Mouse (Mus musculus) CH12.LX (cell line): ENCODE data around the gene Aspg. TPM values are rescaled to one million over a fixed set of nuclear protein-coding genes. Genes with fewer than 3 reads are reported as not detected.

Experiments
- DNase-seq: peaks from one replicate; pipeline ENCODE4 v3.0.0-alpha.2; 2013; ENCODE audit errors: extremely low read depth
- H3K27ac ChIP-seq: 2 replicates; pipeline ENCODE4 v1.5.1; 2012; ENCODE audit warnings: low read depth, mild to moderate bottlenecking, control low read depth, moderate library complexity; ENCODE audit not compliant: insufficient read depth
- H3K27me3 ChIP-seq: replicated peaks from 2 replicates; pipeline ENCODE3; 2012; ENCODE audit warnings: inconsistent platforms
- H3K36me3 ChIP-seq, 2 experiments: replicated peaks in 1 of 2; 2 replicates each; pipeline versions ENCODE3 to v1.6.1; 2012; ENCODE audit warnings: inconsistent platforms in 1 of 2, low read length in 1 of 2, mild to moderate bottlenecking in 1 of 2, mixed read lengths in 1 of 2, moderate library complexity in 1 of 2; ENCODE audit not compliant: control insufficient read depth in 1 of 2, insufficient read depth in 1 of 2
- H3K4me1 ChIP-seq, 2 experiments: 2 replicates each; pipeline ENCODE4 v1.6.1; 2012; ENCODE audit warnings: inconsistent platforms in 1 of 2, moderate library complexity in 1 of 2; ENCODE audit not compliant: insufficient read depth in 2 of 2, control insufficient read depth in 1 of 2
- H3K4me2 ChIP-seq: 2 replicates; pipeline ENCODE4 v1.6.1; 2012; ENCODE audit warnings: low read depth, mild to moderate bottlenecking, control low read depth; ENCODE audit not compliant: poor library complexity, insufficient read depth, severe bottlenecking
- H3K4me3 ChIP-seq, 3 experiments: fragments of 150-350 bp in 1 of 3; sonication (generic) in 1 of 3; replicated peaks in 1 of 3; 2 replicates each; pipeline versions ENCODE3 to v1.5.1; 2011 to 2012; ENCODE audit warnings: low read depth in 2 of 3, low read length in 2 of 3, mild to moderate bottlenecking in 2 of 3, moderate library complexity in 2 of 3, control low read depth in 1 of 3, improper control_type of control experiment in 1 of 3, inconsistent platforms in 1 of 3, mixed read lengths in 1 of 3; ENCODE audit not compliant: poor library complexity in 1 of 3
- H3K79me2 ChIP-seq: replicated peaks from 2 replicates; pipeline ENCODE4 v1.6.1; 2012; ENCODE audit warnings: mild to moderate bottlenecking, moderate library complexity; ENCODE audit not compliant: control insufficient read depth, poor library complexity, insufficient read depth, severe bottlenecking; ENCODE audit errors: extremely low read depth
- H3K9ac ChIP-seq: 2 replicates; pipeline ENCODE4 v1.6.1; 2012; ENCODE audit warnings: low read depth, mild to moderate bottlenecking, control low read depth, moderate library complexity; ENCODE audit not compliant: insufficient read depth
- H3K9me3 ChIP-seq: replicated peaks from 2 replicates; pipeline ENCODE3; 2012; ENCODE audit warnings: low read length, inconsistent platforms, mixed read lengths
- CTCF ChIP-seq, 2 experiments: IDR thresholded peaks in 1 of 2; conservative IDR thresholded peaks in 1 of 2; 2 replicates each; pipeline ENCODE4 v1.5.1; 2011 to 2012; ENCODE audit warnings: low read depth in 2 of 2, low read length in 2 of 2, improper control_type of control experiment in 1 of 2, inconsistent platforms in 1 of 2, mild to moderate bottlenecking in 1 of 2, moderate library complexity in 1 of 2
- MAX ChIP-seq: IDR thresholded peaks from 2 replicates; pipeline ENCODE4 v1.6.1; 2011; ENCODE audit warnings: low read length, improper control_type of control experiment
- NELFE ChIP-seq: IDR thresholded peaks from 2 replicates; pipeline ENCODE4 v1.6.1; 2011; ENCODE audit warnings: low read depth, low read length, improper control_type of control experiment
- POLR2AphosphoS2 ChIP-seq: IDR thresholded peaks from 2 replicates; pipeline ENCODE4 v1.6.1; 2011; ENCODE audit warnings: low read depth, low read length, improper control_type of control experiment
- RCOR1 ChIP-seq: conservative IDR thresholded peaks from 2 replicates; pipeline ENCODE4 v1.6.1; 2012; ENCODE audit warnings: low read depth, mild to moderate bottlenecking, inconsistent platforms, low read length, improper control_type of control experiment
- SIN3A ChIP-seq: IDR thresholded peaks from 2 replicates; pipeline ENCODE4 v1.6.1; 2012; ENCODE audit warnings: low read length, improper control_type of control experiment, inconsistent platforms
- SMC3 ChIP-seq: IDR thresholded peaks from 2 replicates; pipeline ENCODE4 v1.6.1; 2011; ENCODE audit warnings: low read depth, low read length, improper control_type of control experiment
- UBTF ChIP-seq: IDR thresholded peaks from 2 replicates; pipeline ENCODE4 v1.6.1; 2012; ENCODE audit warnings: low read depth, mild to moderate bottlenecking, inconsistent platforms, low read length, improper control_type of control experiment, moderate library complexity
- ZNF384 ChIP-seq: IDR thresholded peaks from 2 replicates; pipeline ENCODE4 v1.6.1; 2012; ENCODE audit warnings: low read depth, low read length, improper control_type of control experiment, inconsistent platforms
- dilution Hi-C: fragments of 300-500 bp; cut with MboI; formaldehyde crosslinking; loops from 2 replicates; pipeline ENCODE4 v1.14.3; 2020; ENCODE audit warnings: low sequenced_read_pairs; ENCODE audit not compliant: extremely low pct_unique_long_range_greater_than_20kb, extremely low pct_ligation_motif_present
- in situ Hi-C: fragments of 300-500 bp; cut with MboI; formaldehyde crosslinking; loops from 3 replicates; pipeline ENCODE4 v1.14.3; 2019; ENCODE audit warnings: low sequenced_read_pairs, low pct_ligation_motif_present, low pct_unique_long_range_greater_than_20kb, mixed read lengths
- polyA plus RNA-seq: library from polyadenylated mRNA; unstranded; fragments of >175 nt; gene quantifications from 2 replicates; pipeline ENCODE4 v1.2.1, GENCODE M21; 2012; ENCODE audit warnings: low read depth; ENCODE audit not compliant: insufficient read length
- total RNA-seq, 2 experiments: library from RNA; depleted of rRNA; stranded (reverse); fragments of 300-350 nt in 1 of 2; fragments of >200 nt in 1 of 2; gene quantifications; 2 replicates each; pipeline ENCODE4 v1.2.3; 2012 to 2014

Aspg gene
- total and polyA plus RNA-seq, 3 experiments, result not detected

DNA sequence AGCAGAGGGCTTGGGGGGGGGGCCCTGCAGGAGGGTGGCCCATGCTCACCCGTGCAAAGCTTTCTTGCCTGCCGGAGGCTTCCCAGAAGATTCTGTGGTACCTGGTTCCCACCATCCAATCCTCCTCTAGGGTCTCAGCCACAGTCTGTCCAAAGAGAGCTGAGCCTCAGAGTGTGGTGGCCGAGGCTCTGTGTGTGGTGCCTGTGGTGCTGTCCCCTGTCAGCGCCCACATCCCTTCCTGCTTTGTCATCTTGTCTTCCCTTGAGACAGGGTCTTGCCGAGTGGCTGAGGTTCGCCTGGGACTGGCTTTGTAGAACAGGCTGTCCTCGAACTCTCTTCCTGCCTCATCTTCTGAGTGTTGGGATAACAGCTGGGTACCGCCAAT, 9.8 kb upstream of the Aspg start:
- dilution Hi-C loops, result no loop called here
- H3K4me2 ChIP-seq, result no peak overlapping the region
- peaks cover 70% of the 10 kb centered on the region for H3K27me3 ChIP-seq
- H3K79me2 ChIP-seq, result no peaks in the 10 kb centered on the region
- H3K9me3 ChIP-seq, result peaks cover 7% of the 10 kb centered on the region
- no peak for DNase-seq
- in situ Hi-C loops, result no loop called here
- TF ChIP-seq SIN3A, result no peak
- TF ChIP-seq POLR2AphosphoS2, result no peak
- H3K4me1 ChIP-seq, result no peaks in the 10 kb centered on the region
- no peak overlapping the region for H3K4me3 ChIP-seq
- H3K27ac ChIP-seq, result no peak overlapping the region
- no peak overlapping the region for H3K9ac ChIP-seq
- H3K36me3 ChIP-seq, result no peaks in the 10 kb centered on the region

- H3K4me1 ChIP-seq, result peaks cover 0 to 3% of the 10 kb centered on the region in 2 experiments; a peak in 1 of 4 replicates
- no peak overlapping the region for H3K4me3 ChIP-seq
- no peak for DNase-seq
- dilution Hi-C loops, result no loop called here
- H3K79me2 ChIP-seq, result no peaks in the 10 kb centered on the region
- H3K9ac ChIP-seq, result no peak overlapping the region
- peaks cover 4% of the 10 kb centered on the region for H3K9me3 ChIP-seq
- in situ Hi-C loops, result no loop called here
- H3K36me3 ChIP-seq, result no peaks in the 10 kb centered on the region
- no peak overlapping the region for H3K27ac ChIP-seq
- TF ChIP-seq ZNF384, result no peak
- TF ChIP-seq MAX, result no peak
- no peak overlapping the region for H3K4me2 ChIP-seq
- H3K27me3 ChIP-seq, result peaks cover 86% of the 10 kb centered on the region
Observed at GRCm38 (mm10) chr12:112100106-112100505, 6.4 kb upstream of the Aspg start.

DNA sequence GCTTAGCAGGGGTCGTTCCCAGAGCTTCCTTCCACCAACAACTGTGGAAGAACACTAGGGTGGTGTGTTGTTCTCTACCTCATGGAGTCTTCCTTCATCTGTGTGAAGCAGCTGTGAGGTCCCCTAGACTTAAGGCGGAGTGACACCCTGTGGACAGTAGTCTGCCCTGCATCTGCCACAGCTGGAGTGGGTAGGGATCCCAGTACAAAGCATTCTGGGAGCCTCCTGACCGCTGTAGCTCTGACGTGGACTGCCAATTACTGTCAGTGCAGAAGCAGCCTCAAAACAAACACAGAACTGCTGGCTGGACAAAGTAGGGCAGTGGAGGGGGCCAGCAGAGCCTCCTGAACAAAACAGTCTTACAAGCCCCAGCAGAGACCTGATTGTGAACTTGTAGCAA, 5.4 kb upstream of the Aspg start:
- Histone ChIP-seq H3K36me3 (no peaks in the 10 kb centered on the region), H3K79me2 (no peaks in the 10 kb centered on the region), H3K9me3 (peaks cover 4% of the 10 kb centered on the region), H3K4me2 (no peak overlapping the region), H3K4me3 (no peak overlapping the region), H3K27ac (no peak overlapping the region), H3K9ac (no peak overlapping the region)
- in situ Hi-C loops (no loop called here), dilution Hi-C loops (no loop called here)
- DNase-seq, result no peak
- TF ChIP-seq CTCF (conservative IDR thresholded peaks at IDR 0.05 in 1 of 2, IDR thresholded peaks at IDR 0.05 in 1 of 2; ENCODE audit: low read depth in 2 of 2, low read length in 2 of 2) (peak in 1 of 2 experiments; percentile 27; a peak in 1 of 4 replicates), NELFE (no peak), UBTF (no peak), SMC3 (peak; percentile 4; the same call in 1 of the 2 replicates), RCOR1 (no peak)
- TF ChIP-seq, all 38 proteins: peak for 2
- Histone ChIP-seq H3K27me3 (peaks cover 91% of the 10 kb centered on the region), H3K4me1 (peaks cover 0 to 3% of the 10 kb centered on the region in 2 experiments; a peak in 1 of 4 replicates)
